Mouse (Mus musculus): Measurements from ENCODE around the gene Rnf152.

Gene Rnf152

GRCm38 (mm10) chr1:105356291-105357011 is at the start of gene Rnf152:
Gene Rnf152, minus strand, starts transcription at chr1:105356710.
- DNase-seq (ENCODE audit: low spot score in 2 of 2): peak in 1 of 2 experiments; percentile 4

- no peak for DNase-seq (ENCODE audit: low spot score in 2 of 2)
Observed at GRCm38 (mm10) chr1:105402853-105403252, 46.3 kb upstream of the Rnf152 start.

DNA sequence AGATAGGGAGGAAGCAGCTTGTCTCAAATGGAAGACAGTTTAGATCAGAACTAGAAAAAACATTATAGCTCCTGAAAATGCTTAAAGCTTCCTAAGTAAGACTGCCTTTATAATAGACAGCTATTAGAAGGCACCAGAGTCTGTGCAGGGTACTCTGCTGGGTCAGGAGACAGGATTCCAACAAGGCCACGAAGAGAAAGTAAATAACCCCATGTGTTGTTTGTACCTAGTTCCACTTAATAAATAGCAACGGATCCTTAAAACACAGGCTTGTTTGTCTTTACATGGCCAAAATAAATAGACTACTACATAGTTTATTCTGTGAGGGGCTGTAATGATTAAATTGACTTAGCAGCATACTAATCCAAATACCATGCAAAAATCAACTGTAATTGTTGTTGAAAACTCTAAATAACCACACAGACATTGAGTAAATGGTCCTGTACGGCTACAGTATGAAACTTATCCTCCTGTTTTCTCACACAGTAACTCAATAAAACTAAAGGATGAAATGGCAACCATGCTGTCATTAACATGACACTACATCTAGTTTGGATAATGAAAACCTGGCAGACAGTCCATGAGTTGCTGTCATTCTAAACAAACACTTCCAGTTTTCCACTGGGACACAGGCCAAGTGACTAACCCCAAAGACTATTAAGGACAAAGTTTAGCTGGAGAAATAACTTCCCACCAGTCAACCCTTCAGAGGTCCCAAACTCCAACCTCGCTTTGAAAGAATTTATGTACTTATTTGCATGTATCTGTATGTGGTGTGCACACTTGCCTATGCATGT is 27.8 kb upstream of the Rnf152 start:
- no peak for DNase-seq (ENCODE audit: low spot score in 2 of 2)

DNA sequence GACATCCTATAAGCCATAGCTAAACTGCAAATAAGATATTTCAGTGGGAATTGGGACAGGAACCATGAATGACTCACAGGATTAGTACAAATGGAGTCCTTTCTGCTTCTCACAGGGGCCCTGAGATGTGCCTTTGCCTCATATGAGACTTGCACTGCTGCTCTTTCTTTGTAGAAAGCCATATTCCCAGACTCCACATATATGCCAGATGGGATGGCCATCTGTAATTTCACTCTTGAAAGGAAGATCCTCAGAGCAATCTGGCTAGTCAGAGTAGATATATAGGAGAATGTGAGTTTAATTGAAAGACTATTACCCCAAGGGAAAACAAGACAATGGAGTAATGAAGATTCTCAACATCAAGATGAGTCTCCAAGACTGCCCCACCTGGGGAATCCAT is 21.0 kb upstream of the Rnf152 start:
- DNase-seq (ENCODE audit: low spot score in 2 of 2): no peak

GRCm38 (mm10) chr1:105374618-105375017 is 18.1 kb upstream of the Rnf152 start:
- no peak for DNase-seq (ENCODE audit: low spot score in 2 of 2)

DNA sequence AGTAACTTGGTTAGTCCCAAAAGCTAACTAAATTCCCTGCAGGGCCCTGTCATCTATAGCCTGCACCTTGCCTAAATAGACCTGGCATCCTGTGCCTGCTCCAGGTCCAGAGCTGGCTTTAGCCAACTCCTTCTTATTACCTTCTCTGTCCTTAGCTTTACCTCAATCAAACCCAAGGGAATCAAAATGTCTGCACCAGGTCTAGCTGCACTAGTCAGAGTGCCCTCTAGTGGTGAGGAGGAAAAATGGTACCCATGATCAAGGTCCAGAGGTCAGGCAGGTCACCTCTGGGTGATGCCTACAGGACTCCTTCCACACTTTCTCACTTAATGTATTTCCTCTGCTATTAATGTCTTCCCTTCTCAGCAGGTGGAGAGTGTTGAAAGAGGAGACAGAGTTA is 6.2 kb upstream of the Rnf152 start:
- DNase-seq (ENCODE audit: low spot score in 2 of 2): peak in 1 of 2 experiments; percentile 6

- no peak for DNase-seq (ENCODE audit: low spot score in 2 of 2)
Observed at GRCm38 (mm10) chr1:105358896-105359295, 2.4 kb upstream of the Rnf152 start.

DNA sequence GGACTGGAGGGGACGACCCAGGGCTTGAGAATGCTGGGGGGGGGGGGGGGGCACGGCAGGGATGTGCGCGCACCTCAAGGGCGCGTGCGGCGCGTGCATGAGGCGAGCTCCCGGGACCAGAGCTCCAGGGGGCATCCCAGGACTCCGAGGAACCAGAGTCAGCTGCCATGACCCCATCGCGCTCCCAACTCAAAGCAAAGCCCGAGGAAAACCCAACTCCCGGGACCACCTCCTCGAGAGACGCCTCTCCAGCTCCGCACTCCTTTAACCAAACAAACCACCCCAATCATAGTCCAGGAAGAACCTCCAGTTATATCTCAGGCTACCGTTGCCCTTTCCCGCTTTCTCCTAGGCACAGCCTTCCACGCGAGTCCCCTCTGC is 610 bp downstream of the Rnf152 start:
- no peak for DNase-seq (ENCODE audit: low spot score in 2 of 2)

DNA sequence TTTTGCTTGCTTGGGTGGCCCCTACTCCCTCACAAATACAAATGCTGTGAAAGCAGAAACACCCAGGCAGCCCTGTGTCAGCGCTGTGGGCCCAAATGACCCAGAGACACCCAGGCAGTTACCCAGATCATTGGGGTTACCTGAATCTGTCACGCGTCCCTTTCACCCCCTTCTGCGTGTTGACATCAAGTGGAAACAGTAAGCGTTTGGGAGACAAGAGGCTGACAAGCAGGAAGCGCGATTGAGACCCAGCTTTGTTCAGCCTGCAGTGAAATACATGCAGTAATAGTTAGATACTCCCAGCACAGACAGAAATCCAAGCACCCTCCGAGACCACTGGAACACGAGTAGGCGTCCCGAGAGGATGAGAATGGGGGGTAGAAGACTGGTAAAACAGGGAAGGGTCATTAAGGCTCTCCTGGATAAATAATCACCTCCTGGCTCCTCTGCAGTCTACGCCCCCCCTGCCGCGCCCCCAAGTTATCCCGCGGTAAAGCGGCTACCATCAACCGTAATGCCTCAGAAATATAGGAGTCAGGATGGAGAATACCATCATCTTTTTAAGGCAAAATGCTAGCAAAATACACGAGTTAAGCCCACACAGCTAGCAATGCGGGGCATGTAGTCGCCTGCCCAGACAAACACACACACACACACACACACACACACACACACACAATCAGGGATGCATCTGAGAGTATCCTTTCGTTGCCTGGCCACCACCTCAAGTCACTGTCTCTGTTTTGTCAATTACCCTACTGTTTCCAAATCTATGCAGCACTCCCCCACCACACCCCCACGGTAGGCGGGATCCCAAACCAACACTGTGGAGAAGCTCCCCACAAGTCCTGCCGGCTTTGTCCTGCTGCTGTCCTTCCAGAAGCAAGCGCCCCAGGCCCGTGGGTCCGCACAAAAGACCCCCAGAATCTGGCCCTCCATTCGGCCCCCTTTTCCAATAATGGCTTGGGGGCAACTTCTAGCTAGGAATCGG is 1.3 kb downstream of the Rnf152 start:
- no peak for DNase-seq (ENCODE audit: low spot score in 2 of 2)

DNA sequence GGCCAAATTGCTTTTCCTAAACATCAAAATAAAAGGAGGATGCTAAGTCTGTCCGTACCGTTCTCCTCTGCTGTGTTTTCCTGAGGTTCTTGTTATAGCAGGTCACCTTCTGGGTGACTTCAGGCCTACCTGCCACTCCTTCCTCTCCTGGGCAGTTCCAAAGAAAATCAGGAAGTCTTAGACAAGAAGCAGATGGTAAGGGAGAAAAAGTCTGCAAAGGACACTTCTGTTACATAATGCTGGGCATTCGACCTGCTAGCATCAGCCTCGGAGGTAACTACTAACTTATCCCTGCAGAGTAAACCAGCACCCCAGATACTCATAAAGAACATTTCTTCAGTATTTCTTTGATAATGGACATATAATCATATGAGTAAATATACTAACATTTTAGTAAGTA is 4.7 kb downstream of the Rnf152 start:
- DNase-seq (ENCODE audit: low spot score in 2 of 2): no peak

GRCm38 (mm10) chr1:105342305-105342704 is 14.2 kb downstream of the Rnf152 start:
- no peak for DNase-seq (ENCODE audit: low spot score in 2 of 2)

GRCm38 (mm10) chr1:105340943-105341342 is 15.6 kb downstream of the Rnf152 start:
- no peak for DNase-seq (ENCODE audit: low spot score in 2 of 2)

DNA sequence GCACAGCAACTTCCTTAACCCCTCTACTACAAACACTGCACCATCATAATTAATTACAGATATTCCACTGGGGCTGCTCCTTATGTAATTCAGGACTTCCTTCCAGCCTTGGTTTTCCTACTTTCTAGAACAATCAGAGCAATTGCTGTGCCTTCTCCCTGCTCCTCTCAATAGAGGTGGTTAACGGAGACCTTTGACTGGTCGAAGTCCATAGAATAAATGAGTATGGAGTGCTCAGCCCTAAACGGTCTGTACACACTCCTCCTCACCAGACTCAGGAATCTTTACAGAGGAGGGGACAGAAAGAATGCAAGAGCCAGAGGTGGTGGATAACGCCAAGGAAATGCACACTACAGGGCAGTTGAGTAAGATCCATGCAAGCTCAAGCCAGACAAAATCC is 19.1 kb downstream of the Rnf152 start:
- DNase-seq (ENCODE audit: low spot score in 2 of 2): no peak

- DNase-seq (ENCODE audit: low spot score in 2 of 2): no peak
Observed at GRCm38 (mm10) chr1:105336096-105336495, 20.4 kb downstream of the Rnf152 start.

GRCm38 (mm10) chr1:105332087-105332731 is 24.3 kb downstream of the Rnf152 start:
- DNase-seq (ENCODE audit: low spot score in 2 of 2): no peak

- no peak for DNase-seq (ENCODE audit: low spot score in 2 of 2)
Observed at GRCm38 (mm10) chr1:105331605-105332004, 24.9 kb downstream of the Rnf152 start.

- DNase-seq (ENCODE audit: low spot score in 2 of 2): no peak
Observed at GRCm38 (mm10) chr1:105330581-105331320, 25.8 kb downstream of the Rnf152 start.

GRCm38 (mm10) chr1:105327789-105328188 is 28.7 kb downstream of the Rnf152 start:
- DNase-seq (ENCODE audit: low spot score in 2 of 2): no peak

GRCm38 (mm10) chr1:105324636-105325035 is 31.9 kb downstream of the Rnf152 start:
- DNase-seq (ENCODE audit: low spot score in 2 of 2): no peak

DNA sequence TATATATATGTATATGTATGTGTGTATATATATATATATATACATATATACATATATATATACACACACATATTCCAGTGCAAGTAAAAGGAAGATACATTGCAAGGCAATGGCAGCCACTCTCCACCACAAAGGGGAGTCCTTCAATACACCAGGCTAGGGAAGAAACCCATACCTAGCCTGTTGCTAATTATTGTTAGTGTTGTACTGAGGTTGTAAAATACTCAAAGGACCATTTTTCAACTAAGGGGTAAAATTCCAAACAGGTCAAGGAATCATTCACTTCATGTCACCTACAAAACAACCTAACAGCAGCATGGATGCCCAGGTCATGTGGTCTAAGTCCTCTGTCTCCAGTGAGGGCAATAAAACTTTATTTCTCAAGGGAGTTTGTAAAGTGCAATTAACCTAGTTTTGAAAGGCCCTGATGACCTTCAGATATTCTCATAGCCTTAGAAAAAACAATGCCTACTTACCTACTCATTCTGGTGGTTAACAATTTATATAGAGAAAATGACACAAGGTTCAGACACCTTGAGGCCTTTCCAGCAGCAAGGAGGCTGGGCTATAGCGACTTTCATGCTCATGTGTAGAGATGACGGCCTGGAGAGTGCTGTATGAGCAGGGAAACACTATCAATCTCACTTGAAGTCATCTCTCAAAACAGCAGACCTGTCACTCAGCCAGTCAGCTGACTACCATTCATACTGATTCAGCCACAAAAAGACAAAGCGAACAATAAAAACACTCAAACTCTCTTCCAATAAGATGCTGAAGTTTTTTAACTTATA is 42.3 kb downstream of the Rnf152 start:
- no peak for DNase-seq (ENCODE audit: low spot score in 2 of 2)
